Mouse (Mus musculus) CD8-positive naive resting alpha-beta T cell, adult 2 months (primary cell): ENCODE measurements at regions not wholly inside any gene's neighbourhood (a gene's known extent, or its start where the extent isn't known, plus 50 kb on each side); places are given as distances from the start of the nearest gene placed in this dataset.

ENCODE experiments used
- DNase-seq, 2 experiments: peaks; one replicate each; pipeline ENCODE4 v3.0.0; 2022; ENCODE audit warnings: low read depth in 2 of 2, low spot score in 2 of 2

DNA sequence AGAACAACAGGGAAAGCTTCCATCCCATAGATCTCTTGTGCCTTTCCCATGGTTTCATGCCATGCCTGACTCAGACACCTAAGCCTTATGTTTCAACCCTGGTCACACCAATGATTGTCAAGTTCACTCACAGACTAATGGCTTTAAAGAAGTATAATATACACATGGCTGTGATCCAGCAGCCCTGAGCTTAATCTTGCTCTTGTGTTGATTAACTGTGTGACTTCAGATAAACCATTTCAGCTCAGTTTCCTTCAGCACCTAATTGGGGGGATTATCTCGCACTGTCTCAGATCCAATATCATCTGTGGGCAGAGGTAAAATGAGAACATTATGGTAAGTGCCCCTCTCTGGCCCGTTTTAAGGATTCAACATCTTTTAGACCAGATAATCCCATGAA is 223.9 kb upstream of the Pard3b start:
- no peak for DNase-seq

DNA sequence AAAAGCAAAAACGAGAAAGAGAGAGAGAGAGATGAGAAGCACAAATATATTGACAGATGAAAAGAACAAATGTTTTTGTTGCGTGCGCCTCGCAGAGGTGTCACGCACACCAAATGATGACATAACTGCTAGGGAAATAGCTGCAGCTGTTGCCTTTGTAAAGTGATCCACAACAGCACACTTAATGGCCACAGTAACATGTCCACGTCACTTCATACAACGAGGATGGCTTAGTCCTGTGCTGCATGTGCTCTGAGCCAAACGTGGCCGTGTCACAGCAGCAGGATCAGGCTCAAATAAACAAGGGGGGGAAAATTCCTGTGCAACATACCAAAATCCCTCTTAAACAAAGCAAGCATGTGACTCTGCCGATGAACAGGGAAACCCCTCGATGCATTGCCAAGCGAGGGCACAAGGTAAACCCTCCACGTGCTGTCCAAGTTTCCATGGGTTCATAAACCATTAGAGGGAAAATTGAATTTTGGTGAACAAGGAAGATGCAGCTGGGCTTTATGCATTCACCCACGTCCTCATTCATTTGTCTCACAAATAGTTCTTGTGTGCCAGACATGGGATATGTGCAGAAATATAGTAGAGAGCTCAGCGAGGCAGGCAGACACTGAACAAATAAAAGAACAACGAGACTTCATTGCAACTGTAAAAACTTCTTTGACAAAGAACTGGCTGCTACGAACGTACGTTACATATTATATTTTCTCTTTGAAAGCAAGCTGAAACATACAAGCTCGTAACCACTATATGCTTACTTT is 223.0 kb upstream of the Pard3b start:
- DNase-seq: no peak

GRCm38 (mm10) chr1:61418396-61418795 is 220.2 kb upstream of the Pard3b start:
- no peak for DNase-seq

GRCm38 (mm10) chr1:61419839-61420238 is 218.8 kb upstream of the Pard3b start:
- DNase-seq: no peak

DNA sequence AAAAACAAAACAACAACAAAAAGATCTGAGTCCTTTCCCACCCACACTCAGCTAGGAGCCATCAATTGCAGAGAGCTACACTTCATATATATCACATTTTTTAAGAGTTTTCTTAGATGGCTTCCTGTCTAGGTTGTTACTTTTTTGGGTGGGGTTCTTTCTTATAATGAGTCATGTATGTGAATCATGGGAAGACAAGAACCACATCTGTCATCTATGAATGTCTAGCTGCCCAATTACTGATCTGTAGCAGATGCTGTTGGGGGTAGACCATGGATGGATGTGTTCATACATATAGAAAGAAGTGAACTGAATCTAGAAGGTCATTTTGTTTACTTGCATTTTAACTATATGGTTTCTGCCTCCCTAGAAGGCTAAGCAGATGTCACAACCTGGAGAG is 215.4 kb upstream of the Pard3b start:
- no peak for DNase-seq

GRCm38 (mm10) chr1:61428706-61429501 is 209.7 kb upstream of the Pard3b start:
- DNase-seq: no peak

- DNase-seq: no peak
Observed at GRCm38 (mm10) chr1:61437603-61438002, 201.0 kb upstream of the Pard3b start.

GRCm38 (mm10) chr1:61461435-61461834 is 177.2 kb upstream of the Pard3b start:
- DNase-seq: no peak

DNA sequence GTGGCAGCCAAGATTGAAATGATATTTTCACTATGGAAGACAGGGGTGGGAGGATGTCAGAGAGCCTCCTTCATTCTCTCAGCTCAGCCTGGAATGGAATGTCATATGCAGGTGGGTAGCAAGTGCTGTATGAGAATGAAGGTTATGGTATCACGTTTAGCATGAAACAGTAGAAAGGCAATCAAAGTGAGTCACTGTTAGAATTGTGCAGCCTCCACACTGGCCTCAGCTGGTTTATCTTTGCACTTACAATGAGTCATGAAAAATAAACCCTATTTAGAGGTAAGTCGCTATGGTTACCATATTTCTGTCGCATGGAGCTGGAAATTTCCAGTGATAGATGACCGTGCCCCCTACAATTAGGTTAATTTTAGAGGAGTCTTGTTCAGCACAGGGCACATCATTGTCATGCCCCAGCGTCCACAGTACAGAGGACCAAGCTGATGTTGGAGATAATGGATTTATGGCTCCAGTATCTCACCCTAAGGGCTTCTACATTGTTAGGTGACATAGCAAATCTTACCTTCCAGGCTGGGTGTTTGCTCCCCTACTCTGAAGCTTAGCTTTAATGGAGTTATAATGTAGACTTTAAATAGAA is 167.9 kb upstream of the Pard3b start:
- DNase-seq: no peak

DNA sequence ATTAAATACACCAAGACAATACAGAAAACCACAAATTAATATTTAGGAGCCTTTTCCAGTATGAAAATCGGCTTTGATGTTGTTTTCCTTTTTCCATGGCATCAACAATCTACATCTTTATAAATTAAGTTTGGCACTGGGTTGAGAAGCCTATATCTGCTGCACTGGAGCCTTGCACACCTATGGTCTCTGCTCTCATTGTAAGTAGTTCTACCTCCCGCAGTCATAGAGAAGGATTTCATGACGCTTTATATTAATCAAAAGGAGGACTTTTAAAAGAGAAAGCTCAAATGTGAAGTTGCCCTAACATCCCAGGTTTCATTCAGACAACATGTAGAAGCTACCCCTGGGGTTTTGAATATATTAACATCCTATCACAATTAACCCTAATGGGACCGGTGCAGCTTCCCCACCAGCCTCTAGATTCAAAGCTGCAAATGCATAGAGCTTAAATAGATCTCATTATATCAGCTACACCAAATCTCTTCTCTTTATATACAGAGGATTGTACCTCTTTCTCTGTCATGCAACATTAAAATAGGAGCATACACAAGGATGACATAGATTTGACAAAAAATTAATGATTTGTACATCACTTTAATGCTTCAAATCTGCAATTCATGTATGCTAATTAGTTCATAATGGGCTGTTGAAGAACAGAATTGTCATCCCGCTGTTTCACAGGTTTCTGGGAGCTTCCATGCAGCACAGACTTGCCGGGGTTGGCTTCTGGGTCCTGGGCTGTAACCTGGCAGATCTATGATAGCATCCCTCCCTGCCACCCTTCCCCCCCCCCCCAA is 166.6 kb upstream of the Pard3b start:
- no peak for DNase-seq

GRCm38 (mm10) chr1:61472579-61473242 is 165.9 kb upstream of the Pard3b start:
- no peak for DNase-seq

DNA sequence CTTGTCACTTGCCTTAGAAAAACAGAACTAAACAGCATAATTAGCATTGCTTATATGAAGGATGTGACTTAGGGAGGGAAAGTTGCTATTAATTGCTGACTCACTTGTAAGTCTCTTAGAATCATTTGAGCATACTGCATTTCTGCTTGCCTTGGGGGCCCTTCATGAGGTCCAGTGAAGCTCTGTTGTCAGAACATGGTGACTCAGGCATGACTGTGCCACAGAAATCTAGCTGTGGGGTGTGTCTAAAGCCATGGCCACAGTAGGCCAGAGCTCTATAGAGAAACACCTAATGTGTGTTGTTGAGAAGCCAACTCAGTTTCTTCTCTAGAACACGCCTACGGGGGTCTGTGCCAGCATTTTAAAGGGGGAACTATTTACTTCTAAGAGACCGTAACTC is 153.2 kb upstream of the Pard3b start:
- no peak for DNase-seq

DNA sequence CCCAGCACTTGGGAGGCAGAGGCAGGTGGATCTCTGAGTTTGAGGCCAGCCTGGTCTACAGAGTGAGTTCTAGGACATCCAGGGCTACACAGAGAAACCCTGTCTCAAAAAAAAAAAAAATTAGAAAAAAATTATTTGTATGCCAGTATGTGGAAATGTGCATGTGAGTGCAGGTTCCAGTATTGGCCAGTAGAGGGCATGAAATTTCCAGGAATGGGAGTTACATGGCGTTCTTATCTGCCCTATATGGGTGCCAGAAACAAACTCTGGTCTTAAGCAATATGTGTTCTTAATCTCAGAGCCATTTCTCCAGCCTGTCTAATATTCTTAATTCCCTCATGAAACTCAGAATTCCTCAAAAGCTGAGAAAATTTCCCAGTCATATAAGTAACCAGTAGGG is 113.7 kb upstream of the Pard3b start:
- DNase-seq: no peak

DNA sequence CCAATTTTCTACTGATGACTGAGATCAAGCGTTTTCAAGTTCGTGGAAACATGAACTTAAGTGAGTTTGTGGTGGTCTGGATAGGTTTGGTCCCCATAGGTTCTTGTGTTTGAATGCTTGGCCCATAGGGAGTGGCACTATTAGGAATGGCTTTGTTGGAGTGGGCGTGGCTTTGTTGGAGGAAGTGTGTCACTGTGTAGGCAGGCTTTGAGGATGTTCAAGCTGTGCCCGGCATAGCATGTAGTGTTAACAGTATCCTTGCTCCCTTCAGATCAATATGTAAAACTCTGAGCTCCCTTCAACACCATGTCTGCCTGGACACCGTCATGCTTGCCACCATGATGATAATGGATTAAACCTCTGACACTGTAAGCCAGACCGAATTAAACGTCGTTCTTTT is 112.7 kb upstream of the Pard3b start:
- no peak for DNase-seq

DNA sequence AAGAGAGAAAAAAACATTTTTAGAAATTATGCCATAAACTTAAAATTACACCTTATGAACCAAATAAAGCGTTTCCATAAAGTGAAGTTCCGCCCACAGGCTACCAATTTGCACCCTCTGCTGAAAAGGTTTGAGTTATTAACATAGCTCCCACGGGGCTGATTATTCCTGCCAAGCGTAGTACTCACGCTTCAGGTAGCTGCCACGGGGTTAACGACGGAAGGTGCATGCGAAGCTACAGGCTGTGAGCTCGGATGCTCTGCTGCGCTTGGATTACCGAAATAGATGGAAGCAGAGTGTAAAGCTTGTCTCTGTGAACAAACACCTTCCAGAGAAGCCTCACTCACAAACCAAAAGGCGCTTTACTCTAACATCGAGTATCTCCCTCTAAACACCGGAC is 109.9 kb upstream of the Pard3b start:
- no peak for DNase-seq

GRCm38 (mm10) chr1:61530166-61530565 is 108.5 kb upstream of the Pard3b start:
- no peak for DNase-seq

DNA sequence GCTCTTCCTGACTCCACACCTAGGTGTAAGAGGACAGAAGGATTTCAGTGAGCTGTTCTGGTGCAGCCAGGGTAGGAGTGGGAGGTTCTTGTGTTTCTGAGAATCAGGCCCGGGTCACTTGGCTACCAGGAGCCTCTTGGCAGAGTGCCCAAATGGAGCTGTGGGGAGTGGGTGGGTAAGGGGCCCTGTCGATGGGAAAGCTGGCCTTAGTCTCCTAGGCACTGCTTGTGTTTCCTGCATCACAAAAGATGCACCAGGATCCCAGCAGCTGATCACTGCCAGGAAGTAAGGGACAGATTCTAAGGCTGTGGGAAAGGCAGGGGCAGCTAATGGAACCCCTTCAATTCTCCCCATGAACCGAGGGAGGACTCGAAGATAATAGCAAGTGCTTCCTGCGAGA is 107.1 kb upstream of the Pard3b start:
- DNase-seq: no peak

GRCm38 (mm10) chr1:61540081-61540480 is 98.5 kb upstream of the Pard3b start:
- DNase-seq: no peak

GRCm38 (mm10) chr1:61541166-61541565 is 97.5 kb upstream of the Pard3b start:
- no peak for DNase-seq

DNA sequence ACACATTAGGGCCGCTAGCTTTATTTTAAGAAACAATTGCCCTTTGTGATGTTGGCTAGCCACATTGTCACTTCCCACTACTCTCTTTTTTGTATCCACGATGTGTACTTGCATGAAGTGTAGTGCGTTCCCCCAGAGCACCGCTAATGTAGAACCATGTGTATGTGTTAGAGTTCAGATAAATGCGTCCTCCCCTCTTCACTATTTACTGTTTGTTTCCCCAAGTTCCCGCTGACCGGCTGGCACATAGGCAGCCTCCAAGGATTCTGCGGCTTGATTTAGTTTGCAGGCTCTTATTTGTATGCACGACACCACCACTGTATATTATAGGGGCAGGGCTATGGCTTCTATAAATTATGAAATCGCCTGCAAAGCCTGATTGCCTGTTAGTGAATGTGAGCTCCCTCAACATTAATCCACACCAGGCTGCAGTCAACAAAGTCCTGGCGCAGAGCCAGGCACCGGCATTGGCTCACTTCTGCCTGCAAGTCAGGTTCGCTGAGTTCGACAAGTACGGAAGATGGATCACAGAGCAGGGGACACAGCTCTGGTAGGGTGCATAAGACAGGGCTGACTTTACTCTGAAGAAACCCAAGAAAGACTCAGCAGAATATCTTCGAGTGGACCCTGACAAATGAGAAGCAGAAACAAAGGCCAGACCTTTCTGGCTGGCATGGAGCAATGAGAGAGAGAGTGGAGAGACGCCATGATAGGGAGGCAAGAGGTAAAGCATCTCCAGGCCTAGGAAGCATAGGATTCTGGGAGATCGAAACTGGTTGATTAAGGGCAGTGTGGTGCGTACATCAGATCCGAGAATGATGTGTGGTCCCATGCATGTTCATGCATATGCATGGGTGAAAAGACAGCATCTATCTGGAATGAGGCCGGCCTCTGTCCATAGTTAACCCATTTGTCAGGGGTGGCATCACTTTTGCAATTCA is 85.8 kb upstream of the Pard3b start:
- no peak for DNase-seq
